Mouse (Mus musculus): ENCODE data around the gene Bpifb3. TPM values are rescaled to one million over a fixed set of nuclear protein-coding genes. Genes with fewer than 3 reads are reported as not detected.

Gene Bpifb3
- polyA plus RNA-seq (2012; rRNA removed): not detected in 2 replicates

- no peak within 1 kb of the TSS for H3K27ac ChIP-seq (ENCODE audit: insufficient read depth, low read depth, low read length)
- H3K4me3 ChIP-seq (ENCODE audit: insufficient read depth, low read depth, low read length): no peak within 1 kb of the TSS
- 73% methylated on average over 8 of the region's 8 CpGs for WGBS
- H3K27me3 ChIP-seq (replicated peaks; ENCODE audit: control insufficient read depth, insufficient read depth, low read length): no peaks in the 10 kb centered on the region
- H3K36me3 ChIP-seq (ENCODE audit: control insufficient read depth, insufficient read depth, low read length): no peaks in the 10 kb centered on the region
- DNase-seq: no peak
- no peak for TF ChIP-seq POLR2A (IDR thresholded peaks at IDR 0.05; ENCODE audit: low read depth, low read length)
- TF ChIP-seq CTCF (conservative IDR thresholded peaks at IDR 0.05; ENCODE audit: insufficient read depth, insufficient read length, low read depth, low read length): no peak
- no peaks in the 10 kb centered on the region for H3K4me1 ChIP-seq (ENCODE audit: control insufficient read depth, insufficient read depth, low read length)
These were observed at the start of gene Bpifb3 for GRCm38 (mm10) chr2:153917930-153918329. Bpifb3 (plus strand) TSS chr2:153918230.

- Histone ChIP-seq H3K27ac (ENCODE audit: insufficient read depth, low read depth, low read length) (no peak within 1 kb of the TSS), H3K36me3 (ENCODE audit: control insufficient read depth, insufficient read depth, low read length) (no peaks in the 10 kb centered on the region), H3K27me3 (replicated peaks; ENCODE audit: control insufficient read depth, insufficient read depth, low read length) (no peaks in the 10 kb centered on the region), H3K4me1 (ENCODE audit: control insufficient read depth, insufficient read depth, low read length) (no peaks in the 10 kb centered on the region), H3K4me3 (ENCODE audit: insufficient read depth, low read depth, low read length) (no peak within 1 kb of the TSS)
- TF ChIP-seq POLR2A (IDR thresholded peaks at IDR 0.05; ENCODE audit: low read depth, low read length) (no peak), CTCF (conservative IDR thresholded peaks at IDR 0.05; ENCODE audit: insufficient read depth, insufficient read length, low read depth, low read length) (no peak)
- WGBS: 89% methylated on average over 4 of the region's 4 CpGs
- DNase-seq: no peak
These were observed 47.0 kb upstream of the Bpifb3 start, which contains the start of gene Sun5 for GRCm38 (mm10) chr2:153870984-153871383. Sun5 (minus strand) TSS chr2:153871084.

- TF ChIP-seq POLR2A (IDR thresholded peaks at IDR 0.05; ENCODE audit: low read depth, low read length) (no peak), CTCF (conservative IDR thresholded peaks at IDR 0.05; ENCODE audit: insufficient read depth, insufficient read length, low read depth, low read length) (no peak)
- no peak for DNase-seq
- 61% methylated on average over 9 of the region's 9 CpGs for WGBS
These were observed 43.3 kb upstream of the Bpifb3 start, which contains the start of gene Bpifb2 for GRCm38 (mm10) chr2:153874745-153875144. Bpifb2 (plus strand) TSS chr2:153875045.

GRCm38 (mm10) chr2:153899111-153899510, 18.9 kb upstream of the Bpifb3 start:
- TF ChIP-seq CTCF (conservative IDR thresholded peaks at IDR 0.05; ENCODE audit: insufficient read depth, insufficient read length, low read depth, low read length) (no peak), POLR2A (IDR thresholded peaks at IDR 0.05; ENCODE audit: low read depth, low read length) (no peak)
- H3K4me1 ChIP-seq (ENCODE audit: control insufficient read depth, insufficient read depth, low read length): no peaks in the 10 kb centered on the region
- no peak overlapping the region for H3K27ac ChIP-seq (ENCODE audit: insufficient read depth, low read depth, low read length)
- no peak for DNase-seq
- H3K27me3 ChIP-seq (replicated peaks; ENCODE audit: control insufficient read depth, insufficient read depth, low read length): no peaks in the 10 kb centered on the region
- WGBS: 82% methylated on average over 5 of the region's 5 CpGs
- H3K4me3 ChIP-seq (ENCODE audit: insufficient read depth, low read depth, low read length): no peak overlapping the region
- no peaks in the 10 kb centered on the region for H3K36me3 ChIP-seq (ENCODE audit: control insufficient read depth, insufficient read depth, low read length)

More at GRCm38 (mm10) chr2:153874745-153875144, 43.3 kb upstream of the Bpifb3 start, which contains the start of gene Bpifb2:
- Histone ChIP-seq H3K27ac (ENCODE audit: insufficient read depth, low read depth, low read length) (no peak within 1 kb of the TSS), H3K36me3 (ENCODE audit: control insufficient read depth, insufficient read depth, low read length) (no peaks in the 10 kb centered on the region), H3K4me3 (ENCODE audit: insufficient read depth, low read depth, low read length) (no peak within 1 kb of the TSS), H3K27me3 (replicated peaks; ENCODE audit: control insufficient read depth, insufficient read depth, low read length) (no peaks in the 10 kb centered on the region), H3K4me1 (ENCODE audit: control insufficient read depth, insufficient read depth, low read length) (no peaks in the 10 kb centered on the region)

GRCm38 (mm10) chr2:153900088-153900487, 17.9 kb upstream of the Bpifb3 start, which contains the start of gene Bpifb6:
Bpifb6 (plus strand) TSS chr2:153900388.
- Histone ChIP-seq H3K4me3 (ENCODE audit: insufficient read depth, low read depth, low read length) (no peak within 1 kb of the TSS), H3K4me1 (ENCODE audit: control insufficient read depth, insufficient read depth, low read length) (no peaks in the 10 kb centered on the region), H3K27me3 (replicated peaks; ENCODE audit: control insufficient read depth, insufficient read depth, low read length) (no peaks in the 10 kb centered on the region), H3K27ac (ENCODE audit: insufficient read depth, low read depth, low read length) (no peak within 1 kb of the TSS), H3K36me3 (ENCODE audit: control insufficient read depth, insufficient read depth, low read length) (no peaks in the 10 kb centered on the region)
- no peak for DNase-seq
- 58% methylated on average over 4 of the region's 4 CpGs for WGBS
- no peak for TF ChIP-seq POLR2A (IDR thresholded peaks at IDR 0.05; ENCODE audit: low read depth, low read length)
- no peak for TF ChIP-seq CTCF (conservative IDR thresholded peaks at IDR 0.05; ENCODE audit: insufficient read depth, insufficient read length, low read depth, low read length)

GRCm38 (mm10) chr2:153902726-153903125, 15.3 kb upstream of the Bpifb3 start:
- no peak for DNase-seq
- Histone ChIP-seq H3K36me3 (ENCODE audit: control insufficient read depth, insufficient read depth, low read length) (no peaks in the 10 kb centered on the region), H3K4me3 (ENCODE audit: insufficient read depth, low read depth, low read length) (no peak overlapping the region), H3K27ac (ENCODE audit: insufficient read depth, low read depth, low read length) (no peak overlapping the region), H3K4me1 (ENCODE audit: control insufficient read depth, insufficient read depth, low read length) (no peaks in the 10 kb centered on the region), H3K27me3 (replicated peaks; ENCODE audit: control insufficient read depth, insufficient read depth, low read length) (no peaks in the 10 kb centered on the region)
- no peak for TF ChIP-seq POLR2A (IDR thresholded peaks at IDR 0.05; ENCODE audit: low read depth, low read length)
- no peak for TF ChIP-seq CTCF (conservative IDR thresholded peaks at IDR 0.05; ENCODE audit: insufficient read depth, insufficient read length, low read depth, low read length)
- 83% methylated on average over 6 of the region's 6 CpGs for WGBS

- no peak for TF ChIP-seq CTCF (conservative IDR thresholded peaks at IDR 0.05; ENCODE audit: insufficient read depth, insufficient read length, low read depth, low read length)
- no peak for DNase-seq
- Histone ChIP-seq H3K4me1 (ENCODE audit: control insufficient read depth, insufficient read depth, low read length) (no peaks in the 10 kb centered on the region), H3K4me3 (ENCODE audit: insufficient read depth, low read depth, low read length) (no peak overlapping the region), H3K36me3 (ENCODE audit: control insufficient read depth, insufficient read depth, low read length) (no peaks in the 10 kb centered on the region), H3K27ac (ENCODE audit: insufficient read depth, low read depth, low read length) (no peak overlapping the region), H3K27me3 (replicated peaks; ENCODE audit: control insufficient read depth, insufficient read depth, low read length) (no peaks in the 10 kb centered on the region)
- 89% methylated on average over 4 of the region's 4 CpGs for whole genome bisulfite sequencing
These were observed 11.4 kb upstream of the Bpifb3 start for GRCm38 (mm10) chr2:153906626-153907025.
